In the genomic region with DNA sequence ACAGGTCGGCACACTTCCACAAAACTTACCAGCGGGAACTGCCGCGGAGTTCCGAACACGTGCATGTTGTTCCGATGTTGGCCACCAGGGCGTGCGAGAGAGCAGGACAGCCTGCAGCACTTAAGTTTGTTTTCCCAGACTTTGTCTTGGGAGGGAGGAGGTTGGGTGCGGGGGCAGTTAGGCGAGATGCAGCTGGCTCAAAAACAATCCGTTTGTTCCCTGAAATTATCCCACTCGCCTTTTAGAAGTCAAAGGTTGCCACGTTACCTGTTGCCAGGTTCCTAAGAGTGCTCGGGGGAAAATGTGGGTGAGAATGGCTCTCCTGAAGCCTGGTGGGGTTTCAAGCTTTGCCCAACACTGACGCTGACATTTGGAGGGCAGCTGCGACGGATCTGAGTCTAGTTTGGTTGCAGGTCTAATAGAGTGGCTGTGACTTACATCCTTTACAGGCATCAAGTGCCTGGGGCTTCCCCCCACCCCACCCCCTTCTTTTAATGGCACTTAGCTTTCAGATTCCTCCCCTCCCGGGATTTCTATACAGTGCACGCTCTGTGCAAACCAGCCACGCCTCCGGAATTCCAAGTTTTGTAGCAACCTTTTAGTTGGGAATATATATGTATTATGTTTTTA, we compare ENCODE assay signal across 8 mouse cellular contexts.
DNase-seq lines count a peak whose midpoint lies in the region; ATAC-seq and TF ChIP-seq lines count a peak whose summit lies in the region.

No protein-coding gene starts in this region.

- H3K36me3 ChIP-seq in forebrain, embryonic 12.5 days (replicated peaks), result no peaks in the 10 kb centered on the region
- H3K36me3 ChIP-seq in liver, embryonic 16.5 days (ENCODE audit: control insufficient read depth, insufficient read depth), result no peaks in the 10 kb centered on the region
- H3K36me3 ChIP-seq in neural tube, embryonic 12.5 days, result no peaks in the 10 kb centered on the region
- no peaks in the 10 kb centered on the region for H3K36me3 ChIP-seq in stomach, postnatal 0 days (ENCODE audit: control insufficient read depth, insufficient read depth, low read length)

- H3K4me1 ChIP-seq in forebrain, embryonic 12.5 days, result peaks cover 18% of the 10 kb centered on the region
- H3K4me1 ChIP-seq in liver, embryonic 16.5 days (ENCODE audit: control insufficient read depth, low read depth, low read length), result peaks cover 8% of the 10 kb centered on the region
- H3K4me1 ChIP-seq in neural tube, embryonic 12.5 days, result peaks cover 23% of the 10 kb centered on the region
- H3K4me1 ChIP-seq in stomach, postnatal 0 days (replicated peaks; ENCODE audit: control insufficient read depth, insufficient read depth), result no peaks in the 10 kb centered on the region; the same call in 1 of the 2 replicates

- ATAC-seq in CD4-positive, CD25-positive, alpha-beta regulatory T cell, adult 4 months, result peak; percentile 81
- peak; percentile 77 for ATAC-seq in forebrain, embryonic 12.5 days (ENCODE audit: low FRiP score)
- ATAC-seq in liver, embryonic 16.5 days (ENCODE audit: low read depth), result 0 out of 2 replicates have a peak, but pooled peaks have one; percentile 19
- peak; percentile 85 for ATAC-seq in neural tube, embryonic 12.5 days (ENCODE audit: low FRiP score, low read depth)
- peak; percentile 45; the same call in 1 of the 2 replicates for ATAC-seq in stomach, postnatal 0 days (ENCODE audit: low FRiP score, low TSS enrichment)

- intact Hi-C loops in heart, postnatal 10 days (cut with DNase I), result loop anchor here (1.0 to 10.0 kb wide), 2 partner anchors 214 to 440 kb away; no protein-coding TSS in a partner anchor

- H3K4me3 ChIP-seq in forebrain, embryonic 12.5 days (replicated peaks), result peak overlapping the region; percentile 38
- peak overlapping the region; percentile 41 for H3K4me3 ChIP-seq in liver, embryonic 16.5 days (ENCODE audit: low read depth, low read length)
- peak overlapping the region; percentile 8; the same call in 1 of the 2 replicates for H3K4me3 ChIP-seq in neural tube, embryonic 12.5 days
- H3K4me3 ChIP-seq in stomach, postnatal 0 days (ENCODE audit: low read depth, low read length), result peak overlapping the region; percentile 38

- peak overlapping the region; percentile 68 for H3K4me2 ChIP-seq in forebrain, embryonic 12.5 days
- peak overlapping the region; percentile 58 for H3K4me2 ChIP-seq in liver, embryonic 16.5 days (ENCODE audit: low read depth, low read length)
- peak overlapping the region; percentile 49 for H3K4me2 ChIP-seq in neural tube, embryonic 12.5 days (replicated peaks)
- peak overlapping the region; percentile 82 for H3K4me2 ChIP-seq in stomach, postnatal 0 days (replicated peaks; ENCODE audit: low read depth)

- peak; percentile 99 for TF ChIP-seq CTCF in stomach, postnatal 0 days (IDR thresholded peaks at IDR 0.05; ENCODE audit: low read depth)

- H3K9ac ChIP-seq in forebrain, embryonic 12.5 days, result peak overlapping the region; percentile 42; the same call in 1 of the 2 replicates
- 0 out of 2 replicates have a peak overlapping the region, but pooled peaks have one; percentile 17 for H3K9ac ChIP-seq in liver, embryonic 16.5 days (ENCODE audit: low read depth, low read length)
- H3K9ac ChIP-seq in neural tube, embryonic 12.5 days, result no peak overlapping the region
- peak overlapping the region; percentile 51 for H3K9ac ChIP-seq in stomach, postnatal 0 days (ENCODE audit: low read length)

- WGBS in forebrain, embryonic 12.5 days, result under 1% methylated on average over 22 of the region's 22 CpGs
- 1% methylated on average over 22 of the region's 22 CpGs for WGBS in liver, embryonic 16.5 days (ENCODE audit: insufficient replicate concordance)
- WGBS in neural tube, embryonic 12.5 days, result under 1% methylated on average over 22 of the region's 22 CpGs
- WGBS in stomach, postnatal 0 days, result 0% methylated on average over 22 of the region's 22 CpGs

- peak overlapping the region; percentile 75 for H3K27ac ChIP-seq in forebrain, embryonic 12.5 days
- no peak overlapping the region for H3K27ac ChIP-seq in liver, embryonic 16.5 days (ENCODE audit: low read length)
- H3K27ac ChIP-seq in neural tube, embryonic 12.5 days, result no peak overlapping the region; the same call in 1 of the 2 replicates
- peak overlapping the region; percentile 82 for H3K27ac ChIP-seq in stomach, postnatal 0 days (replicated peaks)

- no peaks in the 10 kb centered on the region for H3K9me3 ChIP-seq in forebrain, embryonic 12.5 days
- no peaks in the 10 kb centered on the region for H3K9me3 ChIP-seq in liver, embryonic 16.5 days (replicated peaks; ENCODE audit: control insufficient read depth, low read length)
- no peaks in the 10 kb centered on the region for H3K9me3 ChIP-seq in neural tube, embryonic 12.5 days
- no peaks in the 10 kb centered on the region for H3K9me3 ChIP-seq in stomach, postnatal 0 days (ENCODE audit: control insufficient read depth, low read length)

- TF ChIP-seq EP300 in stomach, postnatal 0 days (optimal IDR thresholded peaks at IDR 0.05), result no peak

- DNase-seq in c-Kit-negative CD71-positive TER-119-positive erythroid progenitor cells, embryonic 14.5 days (ENCODE audit: low read depth, low spot score), result peak; percentile 2
- peak; percentile 93 to 97 for DNase-seq in heart, postnatal 10 days
- peak; percentile 96 to 98 for DNase-seq in kidney, postnatal 4 days
- DNase-seq in stomach, postnatal 0 days (ENCODE audit: low spot score), result peak; percentile 92

- peaks cover 26% of the 10 kb centered on the region for H3K27me3 ChIP-seq in forebrain, embryonic 12.5 days
- peaks cover 11% of the 10 kb centered on the region for H3K27me3 ChIP-seq in liver, embryonic 16.5 days (ENCODE audit: control insufficient read depth, insufficient read depth, low read depth, low read length)
- no peaks in the 10 kb centered on the region for H3K27me3 ChIP-seq in neural tube, embryonic 12.5 days (replicated peaks)
- no peaks in the 10 kb centered on the region for H3K27me3 ChIP-seq in stomach, postnatal 0 days (ENCODE audit: control insufficient read depth, insufficient read depth, low read length)

Comparison
In these comparisons a context has a peak if more than half of its experiments do, and no peak if none do; other contexts are left out.
1. ATAC-seq: peak in every context shown above with its lines; median percentile 85 in neural tube, embryonic 12.5 days; 81 in CD4-positive, CD25-positive, alpha-beta regulatory T cell, adult 4 months; 77 in forebrain, embryonic 12.5 days; 45 in stomach, postnatal 0 days; 19 in liver, embryonic 16.5 days.
2. DNase-seq: peak in every context shown above with its lines; median percentile 97 in kidney, postnatal 4 days; 95 in heart, postnatal 10 days; 92 in stomach, postnatal 0 days; 2 in c-Kit-negative CD71-positive TER-119-positive erythroid progenitor cells, embryonic 14.5 days.
3. H3K27ac ChIP-seq: peak in forebrain, embryonic 12.5 days (single experiment) and stomach, postnatal 0 days (single experiment); none in liver, embryonic 16.5 days (single experiment) and neural tube, embryonic 12.5 days (single experiment).
4. Peak in every context shown above with its lines, with median percentiles within 50 percentile points of each other: H3K4me2 ChIP-seq and H3K4me3 ChIP-seq.